Mouse (Mus musculus) B cell, adult 2 months (primary cell): Measurements from ENCODE around the gene Kxd1.
"Not testable (repeated sequence)": the region's sequence is repeated elsewhere in the genome, so short reads cannot be mapped to it uniquely, and the experiment has no call there.

Experiments
- DNase-seq, 2 experiments: peaks; one replicate each; pipeline ENCODE4 v3.0.0; 2022

Kxd1 gene

GRCm38 (mm10) chr8:70511770-70512169 lies 16.0 kb downstream of the Kxd1 start:
- DNase-seq: no peak

- DNase-seq: not testable (repeated sequence)
Measured at GRCm38 (mm10) chr8:70511174-70511573, 16.6 kb downstream of the Kxd1 start.

- DNase-seq: peak; percentile 97
Measured at GRCm38 (mm10) chr8:70510228-70510915, 17.4 kb downstream of the Kxd1 start, which contains the start of gene Uba52. Uba52 (minus strand) TSS chr8:70510801.

- DNase-seq: no peak
Measured at GRCm38 (mm10) chr8:70509281-70509952, 18.3 kb downstream of the Kxd1 start.

GRCm38 (mm10) chr8:70507027-70507393 lies 20.7 kb downstream of the Kxd1 start:
- no peak for DNase-seq

- peak; percentile 95 to 96 for DNase-seq
Measured at GRCm38 (mm10) chr8:70506328-70507026, 21.3 kb downstream of the Kxd1 start, which contains the start of gene Rex1bd. Rex1bd (minus strand) TSS chr8:70506752.

GRCm38 (mm10) chr8:70505698-70506327 lies 21.9 kb downstream of the Kxd1 start:
- no peak for DNase-seq

- peak; percentile 90 to 92 for DNase-seq
Measured at GRCm38 (mm10) chr8:70504851-70505250, 22.9 kb downstream of the Kxd1 start.

- no peak for DNase-seq
Measured at GRCm38 (mm10) chr8:70504291-70504716, 23.5 kb downstream of the Kxd1 start.

- peak; percentile 73 to 76 for DNase-seq
Measured at GRCm38 (mm10) chr8:70503062-70503750, 24.6 kb downstream of the Kxd1 start.

GRCm38 (mm10) chr8:70502540-70502939 lies 25.2 kb downstream of the Kxd1 start:
- DNase-seq: no peak

GRCm38 (mm10) chr8:70501820-70502529 lies 25.8 kb downstream of the Kxd1 start:
- DNase-seq: no peak

GRCm38 (mm10) chr8:70500386-70501301 lies 27.1 kb downstream of the Kxd1 start:
- DNase-seq: peak; percentile 70 to 74

GRCm38 (mm10) chr8:70495771-70496062 lies 32.0 kb downstream of the Kxd1 start:
- no peak for DNase-seq

- no peak for DNase-seq
Measured at GRCm38 (mm10) chr8:70495001-70495770, 32.6 kb downstream of the Kxd1 start.

- peak; percentile 53 to 60 for DNase-seq
Measured at GRCm38 (mm10) chr8:70494416-70494945, 33.3 kb downstream of the Kxd1 start.

GRCm38 (mm10) chr8:70493692-70494415 lies 33.9 kb downstream of the Kxd1 start:
- DNase-seq: no peak

GRCm38 (mm10) chr8:70492664-70493640 lies 34.8 kb downstream of the Kxd1 start, which contains the start of gene Crlf1:
Crlf1 (plus strand) TSS chr8:70493158.
- DNase-seq: no peak
